Mouse (Mus musculus) liver (tissue): ENCODE measurements at regions not wholly inside any gene's neighbourhood (a gene's known extent, or its start where the extent isn't known, plus 50 kb on each side); places are given as distances from the start of the nearest gene placed in this dataset.
A peak's percentile ranks its signal among the peaks of the same experiment; 100 is the strongest.

Source experiments
- DNase-seq: peaks from one replicate; pipeline ENCODE4 v3.0.0-alpha.2; 2020; ENCODE audit warnings: mixed read lengths

GRCm38 (mm10) chr6:31168730-31169129 lies 209.9 kb upstream of the Klf14 start:
- DNase-seq = no peak

- peak; percentile 54 for DNase-seq
Observed at GRCm38 (mm10) chr6:31169343-31169742, 210.5 kb upstream of the Klf14 start.

GRCm38 (mm10) chr6:31169868-31170600 lies 211.2 kb upstream of the Klf14 start:
- DNase-seq = no peak

GRCm38 (mm10) chr6:31171831-31172569 lies 213.1 kb upstream of the Klf14 start:
- DNase-seq = no peak

- no peak for DNase-seq
Observed at GRCm38 (mm10) chr6:31175769-31176168, 216.9 kb upstream of the Klf14 start.

- peak; percentile 17 for DNase-seq
Observed at GRCm38 (mm10) chr6:31176368-31176767, 217.5 kb upstream of the Klf14 start.

- DNase-seq = no peak
Observed at GRCm38 (mm10) chr6:31176831-31177230, 218.0 kb upstream of the Klf14 start.

GRCm38 (mm10) chr6:31178201-31178880 lies 219.5 kb upstream of the Klf14 start:
- DNase-seq = no peak

- no peak for DNase-seq
Observed at GRCm38 (mm10) chr6:31182284-31182683, 216.3 kb upstream of the Mkln1 start.

GRCm38 (mm10) chr6:31183127-31183526 lies 215.4 kb upstream of the Mkln1 start:
- DNase-seq = peak; percentile 60

GRCm38 (mm10) chr6:31184554-31184953 lies 214.0 kb upstream of the Mkln1 start:
- DNase-seq = no peak

GRCm38 (mm10) chr6:31185151-31185550 lies 213.4 kb upstream of the Mkln1 start:
- no peak for DNase-seq

- DNase-seq = no peak
Observed at GRCm38 (mm10) chr6:31188066-31188465, 210.5 kb upstream of the Mkln1 start.

- peak; percentile 22 for DNase-seq
Observed at GRCm38 (mm10) chr6:31189060-31189459, 209.5 kb upstream of the Mkln1 start.

- DNase-seq = no peak
Observed at GRCm38 (mm10) chr6:31190070-31190469, 208.5 kb upstream of the Mkln1 start.

GRCm38 (mm10) chr6:31190628-31191373 lies 207.7 kb upstream of the Mkln1 start:
- no peak for DNase-seq

- no peak for DNase-seq
Observed at GRCm38 (mm10) chr6:31191577-31191976, 207.0 kb upstream of the Mkln1 start.

- DNase-seq = no peak
Observed at GRCm38 (mm10) chr6:31192197-31192596, 206.3 kb upstream of the Mkln1 start.

- no peak for DNase-seq
Observed at GRCm38 (mm10) chr6:31193202-31193601, 205.3 kb upstream of the Mkln1 start.

- no peak for DNase-seq
Observed at GRCm38 (mm10) chr6:31197631-31198338, 200.8 kb upstream of the Mkln1 start.

GRCm38 (mm10) chr6:31198340-31198739 lies 200.2 kb upstream of the Mkln1 start:
- no peak for DNase-seq

GRCm38 (mm10) chr6:31200705-31201104 lies 197.8 kb upstream of the Mkln1 start:
- DNase-seq = no peak
